Mouse (Mus musculus) embryonic facial prominence, embryonic 12.5 days (tissue): ENCODE data around the gene Prss12. TPM values are rescaled to one million over a fixed set of nuclear protein-coding genes. Genes with fewer than 3 reads are reported as not detected.

ENCODE experiments used
- ATAC-seq: fragments of 200-750 bp; cut with Nextera tagmentation; 2 replicates; pipeline ENCODE4 v1.8.0; 2017; ENCODE audit not compliant: insufficient number of reproducible peaks, insufficient read depth, low FRiP score, low TSS enrichment
- H3K27ac ChIP-seq: fragments of 300-500 bp; sonication (generic); 2 replicates; pipeline ENCODE4 v1.5.1; 2016; ENCODE audit warnings: mild to moderate bottlenecking
- H3K27me3 ChIP-seq: fragments of 300-500 bp; sonication (generic); 2 replicates; pipeline ENCODE4 v1.6.1; 2016; ENCODE audit warnings: mild to moderate bottlenecking, moderate library complexity
- H3K36me3 ChIP-seq: fragments of 300-500 bp; sonication (generic); 2 replicates; pipeline ENCODE4 v1.6.1; 2016; ENCODE audit warnings: mild to moderate bottlenecking
- H3K4me1 ChIP-seq: fragments of 300-500 bp; sonication (generic); 2 replicates; pipeline ENCODE4 v1.6.1; 2016
- H3K4me2 ChIP-seq: fragments of 300-500 bp; sonication (generic); replicated peaks from 2 replicates; pipeline ENCODE4 v1.6.1; 2016; ENCODE audit warnings: mild to moderate bottlenecking, moderate library complexity
- H3K4me3 ChIP-seq: fragments of 300-500 bp; sonication (generic); 2 replicates; pipeline ENCODE4 v1.5.1; 2016; ENCODE audit warnings: mild to moderate bottlenecking
- H3K9ac ChIP-seq: fragments of 300-500 bp; sonication (generic); 2 replicates; pipeline ENCODE4 v1.6.1; 2016; ENCODE audit warnings: mild to moderate bottlenecking, moderate library complexity
- H3K9me3 ChIP-seq: fragments of 300-500 bp; sonication (generic); 2 replicates; pipeline ENCODE4 v1.6.1; 2016; ENCODE audit warnings: mild to moderate bottlenecking, moderate library complexity
- WGBS: fragments of 180-500 bp; shearing (Covaris S2); methylation state at CpG from one replicate; pipeline ENCODE4 v1.1.7; 2016; 5-methylcytosine and 5-hydroxymethylcytosine counted together
- polyA plus RNA-seq: library from polyadenylated mRNA; unstranded; fragments of >200 nt; fragmentation: Nextera tagmentation; extraction: Ambion mirVana; gene quantifications from 2 replicates; pipeline ENCODE4 v1.2.1, GENCODE M21; 2016

Prss12 gene
- polyA plus RNA-seq, 1 experiment from 2014 or later: 27.4 TPM

DNA sequence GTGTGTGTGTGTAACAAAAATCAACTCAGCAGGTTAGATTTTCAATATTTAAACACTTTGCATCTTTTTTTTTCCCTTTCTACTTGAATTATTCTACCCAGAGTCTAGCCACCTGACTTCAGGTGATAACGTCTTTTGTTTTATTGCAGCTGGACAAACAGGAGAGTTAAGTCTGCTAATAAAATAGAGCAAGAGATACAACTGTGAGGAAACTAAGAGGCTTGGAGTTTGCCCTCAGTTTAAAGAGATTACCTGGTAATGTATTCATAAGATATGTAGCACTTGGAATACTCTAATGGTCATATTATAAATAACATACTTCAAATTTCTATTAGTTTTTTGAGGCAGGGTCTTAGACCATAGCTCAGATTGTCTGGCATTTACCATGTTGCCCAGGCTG is 9.1 kb upstream of the Prss12 start:
- Histone ChIP-seq H3K4me2 (no peak overlapping the region), H3K4me3 (no peak overlapping the region), H3K27ac (no peak overlapping the region), H3K4me1 (no peaks in the 10 kb centered on the region), H3K36me3 (no peaks in the 10 kb centered on the region), H3K9ac (no peak overlapping the region), H3K9me3 (no peaks in the 10 kb centered on the region), H3K27me3 (no peaks in the 10 kb centered on the region)
- no peak for ATAC-seq
- WGBS: 97% methylated on average over 1 of the region's 1 CpGs

DNA sequence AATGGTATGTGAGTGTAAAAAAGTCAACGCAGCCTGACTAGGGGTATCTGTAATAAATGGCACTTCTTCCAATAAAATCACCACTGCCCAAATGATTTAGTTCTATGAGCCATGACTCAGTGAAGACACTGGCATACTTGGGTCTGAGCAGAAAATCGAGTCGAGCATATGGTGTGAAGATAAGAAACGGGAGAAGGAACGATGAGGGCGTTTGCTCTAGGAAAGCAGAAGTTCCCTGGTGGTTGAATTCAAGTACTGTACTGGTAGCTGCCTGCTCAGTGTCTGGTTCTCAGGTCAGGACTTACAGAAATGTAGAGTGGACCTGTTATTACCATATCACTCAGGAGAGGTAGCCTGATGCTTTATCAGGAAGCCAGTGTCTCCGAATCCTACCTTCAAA is 6.2 kb upstream of the Prss12 start:
- Histone ChIP-seq H3K27me3 (0 out of 2 replicates have a peak, but pooled peaks cover 2% of the 10 kb centered on the region), H3K9ac (no peak overlapping the region), H3K4me3 (no peak overlapping the region), H3K4me1 (peaks cover 10% of the 10 kb centered on the region; the same call in 1 of the 2 replicates), H3K9me3 (no peaks in the 10 kb centered on the region), H3K36me3 (no peaks in the 10 kb centered on the region), H3K4me2 (no peak overlapping the region), H3K27ac (no peak overlapping the region)
- ATAC-seq: no peak
- 87% methylated on average over 7 of the region's 7 CpGs for WGBS

DNA sequence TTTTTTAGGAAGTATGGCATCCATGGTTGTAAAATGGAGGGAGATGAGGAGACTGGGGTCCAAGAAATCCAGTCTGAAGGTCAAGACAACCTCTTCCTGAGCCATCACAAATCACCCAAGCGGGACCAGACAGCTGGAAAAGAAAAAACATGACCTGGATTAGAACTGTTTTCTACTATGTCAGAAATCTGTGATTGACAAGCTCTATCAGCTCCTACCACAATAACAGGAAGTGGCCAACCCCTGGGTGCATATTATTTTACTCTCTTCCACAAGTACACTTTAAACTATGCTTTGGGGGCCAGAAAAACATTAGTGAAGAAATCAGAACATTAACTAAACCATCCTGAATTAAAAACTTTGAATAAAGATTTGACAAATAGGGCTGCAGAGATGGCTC is 2.2 kb upstream of the Prss12 start:
- Histone ChIP-seq H3K27ac (no peak overlapping the region), H3K4me3 (no peak overlapping the region), H3K9ac (no peak overlapping the region), H3K27me3 (peaks cover 12% of the 10 kb centered on the region), H3K4me1 (peaks cover 17% of the 10 kb centered on the region; the same call in 1 of the 2 replicates), H3K9me3 (no peaks in the 10 kb centered on the region), H3K36me3 (no peaks in the 10 kb centered on the region), H3K4me2 (no peak overlapping the region)
- 73% methylated on average over 1 of the region's 1 CpGs for WGBS
- no peak for ATAC-seq

DNA sequence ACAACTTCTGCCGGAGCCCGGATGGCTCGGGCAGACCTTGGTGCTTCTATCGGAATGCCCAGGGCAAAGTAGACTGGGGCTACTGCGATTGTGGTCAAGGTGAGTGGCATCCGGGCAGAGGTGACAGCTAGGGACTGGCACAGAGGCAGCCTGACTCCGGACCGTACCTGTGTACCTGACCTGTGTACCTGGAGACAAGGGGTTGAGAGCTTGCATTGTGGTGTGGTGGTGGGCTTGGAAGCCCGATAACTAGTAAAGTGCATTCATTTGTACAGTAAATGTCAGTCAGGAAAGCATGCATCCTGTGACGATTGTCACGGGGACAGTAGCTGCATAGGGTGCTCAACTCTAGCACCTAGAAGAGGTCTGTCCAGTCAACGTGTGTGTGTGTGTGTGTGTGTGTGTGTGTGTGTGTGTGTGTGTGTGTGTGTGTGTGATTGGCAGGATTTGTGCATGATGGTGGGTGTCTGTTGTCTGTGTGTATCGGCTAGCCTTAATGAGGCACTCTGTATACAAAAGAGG is 886 bp downstream of the Prss12 start:
- peaks cover 17% of the 10 kb centered on the region; the same call in 1 of the 2 replicates for H3K4me1 ChIP-seq
- peaks cover 12% of the 10 kb centered on the region for H3K27me3 ChIP-seq
- peak overlapping the region; percentile 100 for H3K4me2 ChIP-seq
- no peaks in the 10 kb centered on the region for H3K9me3 ChIP-seq
- peak overlapping the region; percentile 77 for H3K9ac ChIP-seq
- ATAC-seq: peak; percentile 25
- no peak overlapping the region for H3K27ac ChIP-seq
- H3K4me3 ChIP-seq: peak overlapping the region; percentile 76
- H3K36me3 ChIP-seq: no peaks in the 10 kb centered on the region
- 7% methylated on average over 13 of the region's 13 CpGs for WGBS

DNA sequence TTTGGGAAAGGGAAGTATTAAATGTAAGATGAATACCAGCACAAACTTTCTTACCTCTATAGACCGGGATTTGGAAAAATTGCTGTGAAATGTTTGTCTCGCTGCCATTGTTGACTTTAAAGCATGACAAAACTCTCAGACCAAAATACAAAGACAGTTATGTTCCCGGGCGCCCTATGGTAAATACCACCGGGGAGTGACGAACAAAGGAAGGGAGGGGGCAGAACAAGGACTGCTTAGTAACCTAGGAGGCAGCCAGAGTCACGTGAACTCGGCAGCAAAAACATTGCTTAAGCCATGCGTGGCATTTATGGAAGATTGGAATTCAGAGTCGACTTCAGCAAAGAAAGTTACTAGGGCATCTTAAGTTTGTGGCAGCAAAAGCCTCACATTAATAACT is 1.4 kb downstream of the Prss12 start:
- no peaks in the 10 kb centered on the region for H3K9me3 ChIP-seq
- H3K4me1 ChIP-seq: peaks cover 14% of the 10 kb centered on the region; the same call in 1 of the 2 replicates
- no peak for ATAC-seq
- 3% methylated on average over 10 of the region's 10 CpGs for WGBS
- H3K4me2 ChIP-seq: peak overlapping the region; percentile 100
- H3K27me3 ChIP-seq: peaks cover 12% of the 10 kb centered on the region
- no peak overlapping the region for H3K27ac ChIP-seq
- no peak overlapping the region for H3K9ac ChIP-seq
- peak overlapping the region; percentile 76 for H3K4me3 ChIP-seq
- H3K36me3 ChIP-seq: no peaks in the 10 kb centered on the region

DNA sequence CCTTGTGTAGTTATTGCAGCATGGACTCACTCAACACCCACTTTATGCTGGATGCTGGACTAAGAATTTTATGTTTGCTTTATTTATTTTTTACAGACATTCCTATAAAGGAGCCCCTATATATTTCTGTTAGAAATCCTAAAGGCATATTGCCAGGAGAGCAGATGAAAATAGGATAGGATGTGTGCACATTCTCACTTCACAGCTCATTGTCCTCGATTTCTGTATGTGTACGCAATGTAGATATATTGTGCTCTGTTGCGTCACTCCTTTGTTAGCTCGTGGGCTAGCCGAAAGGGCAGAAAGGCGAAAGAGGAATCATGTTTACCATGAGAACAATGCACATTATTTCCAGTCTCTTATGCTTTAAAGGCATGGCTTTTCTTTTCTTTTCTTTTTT is 3.4 kb downstream of the Prss12 start:
- H3K27me3 ChIP-seq: peaks cover 12% of the 10 kb centered on the region
- no peaks in the 10 kb centered on the region for H3K9me3 ChIP-seq
- H3K4me2 ChIP-seq: no peak overlapping the region
- H3K9ac ChIP-seq: no peak overlapping the region
- 77% methylated on average over 6 of the region's 6 CpGs for WGBS
- no peak overlapping the region for H3K4me3 ChIP-seq
- ATAC-seq: no peak
- peaks cover 7% of the 10 kb centered on the region; the same call in 1 of the 2 replicates for H3K4me1 ChIP-seq
- H3K36me3 ChIP-seq: no peaks in the 10 kb centered on the region
- no peak overlapping the region for H3K27ac ChIP-seq

DNA sequence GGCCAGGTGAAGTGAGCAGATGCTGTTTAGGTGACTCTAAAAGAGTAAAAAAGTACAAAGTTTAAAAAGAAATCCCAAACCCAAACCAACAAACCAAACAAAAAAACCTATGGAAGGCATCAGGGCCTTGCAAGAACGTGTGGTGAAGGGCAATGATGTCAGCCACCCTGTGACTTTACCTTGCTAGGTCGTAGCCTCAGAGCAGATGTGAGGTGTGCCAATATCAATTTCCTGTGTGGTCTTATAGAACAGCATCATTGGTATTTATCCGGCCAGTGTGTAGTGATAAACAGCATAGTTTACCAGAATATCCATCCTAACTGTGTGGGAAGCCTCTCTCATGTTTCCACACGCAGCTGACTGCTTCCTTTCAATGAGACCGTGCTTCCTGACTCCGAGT is 6.2 kb downstream of the Prss12 start:
- Histone ChIP-seq H3K27ac (no peak overlapping the region), H3K4me1 (no peaks in the 10 kb centered on the region; the same call in 1 of the 2 replicates), H3K36me3 (no peaks in the 10 kb centered on the region), H3K4me2 (no peak overlapping the region), H3K9ac (no peak overlapping the region), H3K27me3 (no peaks in the 10 kb centered on the region), H3K4me3 (no peak overlapping the region), H3K9me3 (no peaks in the 10 kb centered on the region)
- WGBS: 70% methylated on average over 6 of the region's 6 CpGs
- ATAC-seq: no peak

DNA sequence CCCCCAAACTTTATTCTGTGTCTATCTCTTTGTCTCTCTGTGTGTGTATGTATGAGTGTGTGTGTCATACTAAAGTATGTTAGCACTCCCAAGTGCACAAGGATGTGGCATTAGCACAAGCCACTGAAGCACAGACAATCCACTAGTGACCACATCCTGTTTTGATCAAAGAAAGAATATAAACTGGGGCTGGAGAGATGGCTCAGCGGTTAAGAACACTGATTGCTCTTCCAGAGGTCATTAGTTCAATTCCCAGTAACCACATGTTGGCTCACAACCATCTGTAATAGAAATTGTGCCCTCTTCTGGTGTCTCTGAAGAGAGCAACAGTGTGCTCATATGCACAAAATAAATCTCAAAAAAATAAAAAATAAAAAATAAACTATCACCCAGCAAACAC is 12.8 kb downstream of the Prss12 start:
- Histone ChIP-seq H3K9me3 (no peaks in the 10 kb centered on the region), H3K4me2 (no peak overlapping the region), H3K9ac (no peak overlapping the region), H3K4me1 (no peaks in the 10 kb centered on the region), H3K27ac (no peak overlapping the region), H3K27me3 (no peaks in the 10 kb centered on the region), H3K4me3 (no peak overlapping the region), H3K36me3 (no peaks in the 10 kb centered on the region)
- ATAC-seq: no peak
- WGBS: 33% methylated on average over 1 of the region's 1 CpGs

DNA sequence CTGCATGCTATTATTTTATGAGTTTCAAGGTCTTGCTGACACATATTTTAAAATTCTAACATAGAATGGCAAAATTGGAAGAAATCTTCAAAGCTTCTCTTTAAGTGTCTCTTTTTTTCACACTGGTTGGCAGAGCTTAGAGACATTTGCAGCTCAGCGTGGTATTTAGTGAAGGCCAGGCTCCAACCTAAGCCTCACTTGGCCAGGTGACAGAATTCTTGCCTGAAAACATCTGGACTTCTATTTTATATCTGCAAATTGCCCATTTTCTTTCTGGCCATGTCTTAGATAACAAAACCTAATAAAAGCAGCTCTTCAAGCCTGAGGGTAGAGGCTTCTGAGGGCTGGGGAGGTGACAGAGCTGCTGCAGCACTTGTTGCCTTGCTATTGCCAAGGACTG is 13.7 kb downstream of the Prss12 start:
- Histone ChIP-seq H3K27me3 (no peaks in the 10 kb centered on the region), H3K4me2 (no peak overlapping the region), H3K9ac (no peak overlapping the region), H3K27ac (no peak overlapping the region), H3K4me1 (no peaks in the 10 kb centered on the region), H3K36me3 (no peaks in the 10 kb centered on the region), H3K4me3 (no peak overlapping the region), H3K9me3 (no peaks in the 10 kb centered on the region)
- 65% methylated on average over 1 of the region's 1 CpGs for WGBS
- ATAC-seq: no peak

DNA sequence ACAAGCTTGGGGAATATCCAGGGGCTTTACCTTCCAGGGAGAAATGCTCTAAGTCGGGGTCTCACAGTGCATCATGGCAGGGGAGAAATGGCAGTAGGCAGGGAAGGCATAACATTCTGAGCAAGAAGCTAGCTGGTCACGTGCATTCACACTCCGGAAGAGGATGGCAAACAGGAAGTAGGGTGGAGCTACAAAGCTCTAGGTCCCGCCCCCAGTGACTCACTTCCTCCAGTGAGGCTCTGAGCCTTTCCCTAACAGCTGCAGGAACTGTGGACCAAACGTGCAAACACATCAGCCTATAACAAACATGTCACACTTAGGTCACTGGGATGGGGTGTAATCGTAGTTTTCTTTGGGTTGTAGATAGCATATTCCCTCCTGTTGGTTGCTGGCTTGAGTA is 15.6 kb downstream of the Prss12 start:
- H3K36me3 ChIP-seq: no peaks in the 10 kb centered on the region
- 81% methylated on average over 6 of the region's 6 CpGs for WGBS
- no peak for ATAC-seq

DNA sequence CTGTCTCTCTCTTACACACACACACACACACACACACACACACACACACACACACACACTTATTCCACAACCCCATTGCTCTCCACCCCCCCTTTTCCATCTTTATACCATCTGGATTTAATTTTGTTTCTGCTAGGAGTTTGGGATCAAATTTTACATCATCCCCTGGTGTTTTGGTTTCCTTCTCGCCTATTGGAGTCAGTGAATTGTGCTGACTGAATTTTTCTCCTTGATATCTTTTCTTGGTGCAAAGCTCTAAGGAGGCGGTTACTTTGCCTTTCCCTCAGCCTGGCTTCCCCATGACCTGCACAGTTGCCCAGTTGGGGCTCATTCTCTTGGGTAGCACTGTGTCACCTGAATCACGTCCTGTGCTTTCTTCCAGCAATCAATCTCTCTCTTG is 30.1 kb downstream of the Prss12 start:
- H3K4me1 ChIP-seq: peaks cover 5% of the 10 kb centered on the region; the same call in 1 of the 2 replicates
- no peak overlapping the region for H3K9ac ChIP-seq
- H3K27ac ChIP-seq: peak overlapping the region; percentile 84
- no peaks in the 10 kb centered on the region for H3K9me3 ChIP-seq
- 38% methylated on average over 3 of the region's 3 CpGs for WGBS
- H3K27me3 ChIP-seq: no peaks in the 10 kb centered on the region
- H3K36me3 ChIP-seq: no peaks in the 10 kb centered on the region
- peak; percentile 22; the same call in 1 of the 2 replicates for ATAC-seq
- no peak overlapping the region for H3K4me3 ChIP-seq
- no peak overlapping the region for H3K4me2 ChIP-seq

More for the DNA sequence above, 15.6 kb downstream of the Prss12 start:
- Histone ChIP-seq H3K27me3 (no peaks in the 10 kb centered on the region), H3K4me2 (no peak overlapping the region), H3K4me1 (no peaks in the 10 kb centered on the region), H3K27ac (no peak overlapping the region), H3K9ac (no peak overlapping the region), H3K9me3 (no peaks in the 10 kb centered on the region), H3K4me3 (no peak overlapping the region)

DNA sequence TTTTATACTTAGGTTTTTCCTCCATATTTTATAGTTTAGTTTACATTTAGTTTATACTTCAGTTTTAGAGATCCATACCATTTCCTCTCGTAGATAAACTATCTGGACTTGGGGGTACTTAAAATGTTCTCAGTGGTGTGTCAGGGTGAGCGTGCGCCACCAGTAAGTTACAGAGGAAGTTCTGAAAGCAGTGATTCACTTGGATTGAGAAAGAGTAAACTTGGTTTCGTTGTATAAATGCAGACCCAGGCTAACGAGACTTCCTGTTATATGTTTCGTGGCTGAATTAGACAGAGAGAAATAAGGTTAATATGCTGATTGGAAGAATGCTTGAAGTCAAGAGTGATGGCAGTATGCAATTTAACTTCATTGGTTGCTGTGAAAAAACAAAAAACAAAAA is 34.6 kb downstream of the Prss12 start:
- H3K36me3 ChIP-seq: no peaks in the 10 kb centered on the region
- no peak overlapping the region for H3K9ac ChIP-seq
- H3K27me3 ChIP-seq: no peaks in the 10 kb centered on the region
- no peaks in the 10 kb centered on the region for H3K9me3 ChIP-seq
- ATAC-seq: no peak
- WGBS: 68% methylated on average over 6 of the region's 6 CpGs
- H3K27ac ChIP-seq: no peak overlapping the region
- H3K4me1 ChIP-seq: peaks cover 5% of the 10 kb centered on the region; the same call in 1 of the 2 replicates
- H3K4me2 ChIP-seq: no peak overlapping the region
- no peak overlapping the region for H3K4me3 ChIP-seq
